Mouse (Mus musculus) hindbrain, embryonic 14.5 days (tissue): ENCODE measurements around the gene Slc29a2. TPM values are rescaled to one million over a fixed set of nuclear protein-coding genes. Genes with fewer than 3 reads are reported as not detected.
A peak's percentile ranks its signal among the peaks of the same experiment; 100 is the strongest.

ENCODE experiments used
- ATAC-seq: fragments of 200-750 bp; cut with Nextera tagmentation; 2 replicates; pipeline ENCODE4 v1.8.0; 2017; ENCODE audit warnings: moderate number of reproducible peaks, mild to moderate bottlenecking, moderate TSS enrichment, moderate library complexity; ENCODE audit not compliant: low FRiP score
- DNase-seq: peaks from one replicate; pipeline ENCODE4 v3.0.0-alpha.2; 2015; ENCODE audit warnings: low spot score
- H3K27ac ChIP-seq: fragments of 300-500 bp; sonication (generic); 2 replicates; pipeline ENCODE4 v1.5.1; 2014; ENCODE audit warnings: mild to moderate bottlenecking, moderate library complexity
- H3K27me3 ChIP-seq: fragments of 300-500 bp; sonication (generic); 2 replicates; pipeline ENCODE4 v1.6.1; 2014; ENCODE audit warnings: mild to moderate bottlenecking, low read length, mixed read lengths; ENCODE audit not compliant: control insufficient read depth, insufficient read depth
- H3K36me3 ChIP-seq: fragments of 300-500 bp; sonication (generic); replicated peaks from 2 replicates; pipeline ENCODE4 v1.6.1; 2014; ENCODE audit not compliant: control insufficient read depth, insufficient read depth
- H3K4me1 ChIP-seq: fragments of 300-500 bp; sonication (generic); replicated peaks from 2 replicates; pipeline ENCODE4 v1.6.1; 2014; ENCODE audit warnings: antibody characterized with exemption, low read length, mixed read lengths; ENCODE audit not compliant: control insufficient read depth, insufficient read depth
- H3K4me2 ChIP-seq: fragments of 300-500 bp; sonication (generic); replicated peaks from 2 replicates; pipeline ENCODE4 v1.6.1; 2014; ENCODE audit warnings: mild to moderate bottlenecking, moderate library complexity
- H3K4me3 ChIP-seq: fragments of 300-500 bp; sonication (generic); replicated peaks from 2 replicates; pipeline ENCODE4 v1.5.1; 2014; ENCODE audit warnings: mild to moderate bottlenecking, low read length
- H3K9ac ChIP-seq: fragments of 300-500 bp; sonication (generic); 2 replicates; pipeline ENCODE4 v1.6.1; 2014
- H3K9me3 ChIP-seq: fragments of 300-500 bp; sonication (generic); 2 replicates; pipeline ENCODE4 v1.6.1; 2016; ENCODE audit warnings: low read length; ENCODE audit not compliant: control insufficient read depth
- WGBS: fragments of 180-500 bp; shearing (Covaris S2); extraction: QIAGEN DNeasy Blood & Tissue Kit; methylation state at CpG from one replicate; pipeline ENCODE4 v1.1.7; 2014; 5-methylcytosine and 5-hydroxymethylcytosine counted together
- polyA plus RNA-seq: library from polyadenylated mRNA; unstranded; fragments of >200 nt; fragmentation: Nextera tagmentation; extraction: Ambion mirVana; gene quantifications from 2 replicates; pipeline ENCODE4 v1.2.1, GENCODE M21; 2014

Slc29a2 gene
- polyA plus RNA-seq, 1 experiment from 2014 or later: 9.9 TPM

DNA sequence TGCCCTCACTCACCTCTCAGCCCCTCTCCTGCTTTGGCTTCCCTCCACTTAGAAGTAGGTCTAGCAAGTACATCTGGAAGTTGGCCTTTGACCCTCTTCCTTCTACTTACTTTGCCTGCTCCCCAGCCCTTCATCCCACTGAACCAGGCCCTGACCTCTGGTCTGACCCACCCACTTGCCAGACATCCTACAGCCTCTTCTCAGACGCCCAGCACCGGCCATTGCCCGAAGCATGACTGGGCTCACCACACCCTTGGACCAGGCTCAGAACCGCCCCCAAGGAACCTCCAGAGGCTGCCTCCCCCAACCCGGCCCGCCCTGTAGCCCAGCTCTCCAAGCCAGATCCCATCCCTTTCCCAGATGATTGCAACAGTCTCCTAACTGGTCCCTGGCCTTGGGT is 38.8 kb downstream of the Slc29a2 start:
- Histone ChIP-seq H3K4me1 (peaks cover 15% of the 10 kb centered on the region; the same call in 1 of the 2 replicates), H3K27me3 (peaks cover 7% of the 10 kb centered on the region), H3K9ac (no peak overlapping the region), H3K36me3 (no peaks in the 10 kb centered on the region), H3K4me3 (no peak overlapping the region), H3K9me3 (no peaks in the 10 kb centered on the region), H3K27ac (no peak overlapping the region), H3K4me2 (no peak overlapping the region)
- no peak for DNase-seq
- 89% methylated on average over 6 of the region's 6 CpGs for WGBS
- ATAC-seq: no peak

- H3K27ac ChIP-seq: no peak overlapping the region
- peaks cover 20% of the 10 kb centered on the region for H3K4me1 ChIP-seq
- ATAC-seq (no peak), DNase-seq (no peak)
- H3K4me2 ChIP-seq: no peak overlapping the region
- H3K36me3 ChIP-seq: no peaks in the 10 kb centered on the region
- no peaks in the 10 kb centered on the region for H3K9me3 ChIP-seq
- no peak overlapping the region for H3K4me3 ChIP-seq
- H3K27me3 ChIP-seq: peaks cover 21% of the 10 kb centered on the region; the same call in 1 of the 2 replicates
- H3K9ac ChIP-seq: no peak overlapping the region
- WGBS: 73% methylated on average over 7 of the region's 7 CpGs
These were observed 41.4 kb downstream of the Slc29a2 start for GRCm38 (mm10) chr19:5065104-5065503.

GRCm38 (mm10) chr19:5067040-5067799 is 43.6 kb downstream of the Slc29a2 start:
- Histone ChIP-seq H3K4me3 (peak overlapping the region; percentile 31; the same call in 1 of the 2 replicates), H3K27me3 (peaks cover 21% of the 10 kb centered on the region; the same call in 1 of the 2 replicates), H3K9ac (peak overlapping the region; percentile 52; the same call in 1 of the 2 replicates), H3K4me1 (peaks cover 22% of the 10 kb centered on the region), H3K4me2 (peak overlapping the region; percentile 64), H3K36me3 (no peaks in the 10 kb centered on the region), H3K27ac (no peak overlapping the region), H3K9me3 (no peaks in the 10 kb centered on the region)
- no peak for DNase-seq
- WGBS: 11% methylated on average over 15 of the region's 15 CpGs
- ATAC-seq: no peak

- Histone ChIP-seq H3K9me3 (no peaks in the 10 kb centered on the region), H3K4me3 (peak within 1 kb of the TSS; percentile 31), H3K4me2 (peak within 1 kb of the TSS; percentile 64), H3K36me3 (no peaks in the 10 kb centered on the region), H3K27me3 (peaks cover 21% of the 10 kb centered on the region; the same call in 1 of the 2 replicates), H3K27ac (no peak within 1 kb of the TSS), H3K9ac (peak within 1 kb of the TSS; percentile 52), H3K4me1 (peaks cover 22% of the 10 kb centered on the region)
- no peak for ATAC-seq
- under 1% methylated on average over 54 of the region's 56 CpGs for WGBS
- no peak for DNase-seq
These were observed 44.4 kb downstream of the Slc29a2 start, which contains the start of gene Cd248 for GRCm38 (mm10) chr19:5067867-5068569. Gene Cd248, plus strand, starts transcription at chr19:5068078.

DNA sequence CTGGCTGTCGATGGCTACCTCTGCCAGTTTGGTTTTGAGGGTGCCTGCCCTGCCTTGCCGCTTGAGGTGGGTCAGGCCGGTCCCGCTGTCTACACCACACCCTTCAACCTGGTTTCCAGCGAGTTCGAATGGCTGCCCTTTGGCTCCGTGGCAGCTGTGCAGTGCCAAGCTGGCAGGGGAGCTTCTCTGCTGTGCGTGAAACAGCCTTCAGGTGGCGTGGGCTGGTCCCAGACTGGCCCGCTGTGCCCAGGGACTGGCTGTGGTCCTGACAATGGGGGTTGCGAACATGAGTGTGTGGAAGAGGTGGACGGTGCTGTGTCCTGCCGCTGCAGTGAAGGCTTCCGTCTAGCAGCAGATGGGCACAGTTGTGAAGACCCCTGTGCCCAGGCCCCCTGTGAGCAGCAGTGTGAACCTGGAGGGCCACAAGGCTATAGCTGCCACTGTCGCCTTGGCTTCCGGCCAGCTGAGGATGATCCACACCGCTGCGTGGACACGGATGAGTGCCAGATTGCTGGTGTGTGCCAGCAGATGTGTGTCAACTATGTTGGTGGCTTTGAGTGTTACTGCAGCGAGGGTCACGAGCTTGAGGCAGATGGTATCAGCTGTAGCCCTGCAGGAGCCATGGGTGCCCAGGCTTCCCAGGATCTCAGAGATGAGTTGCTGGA is 45.0 kb downstream of the Slc29a2 start:
- DNase-seq (no peak), ATAC-seq (no peak)
- Histone ChIP-seq H3K4me2 (peak overlapping the region; percentile 64), H3K27ac (no peak overlapping the region), H3K9ac (peak overlapping the region; percentile 52), H3K36me3 (no peaks in the 10 kb centered on the region), H3K4me1 (peaks cover 22% of the 10 kb centered on the region), H3K9me3 (no peaks in the 10 kb centered on the region), H3K4me3 (peak overlapping the region; percentile 31), H3K27me3 (peaks cover 21% of the 10 kb centered on the region; the same call in 1 of the 2 replicates)
- 31% methylated on average over 21 of the region's 21 CpGs for WGBS

DNA sequence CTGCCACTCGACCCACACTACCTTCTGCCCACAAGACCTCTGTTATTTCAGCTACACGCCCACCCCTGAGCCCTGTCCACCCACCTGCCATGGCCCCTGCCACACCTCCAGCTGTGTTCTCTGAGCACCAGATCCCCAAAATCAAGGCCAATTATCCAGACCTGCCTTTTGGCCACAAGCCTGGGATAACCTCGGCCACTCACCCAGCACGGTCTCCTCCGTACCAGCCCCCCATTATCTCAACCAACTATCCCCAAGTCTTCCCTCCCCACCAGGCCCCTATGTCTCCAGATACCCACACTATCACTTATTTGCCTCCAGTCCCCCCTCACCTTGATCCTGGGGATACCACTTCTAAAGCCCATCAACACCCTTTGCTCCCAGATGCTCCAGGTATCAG is 45.8 kb downstream of the Slc29a2 start:
- H3K36me3 ChIP-seq: no peaks in the 10 kb centered on the region
- peaks cover 22% of the 10 kb centered on the region for H3K4me1 ChIP-seq
- 93% methylated on average over 5 of the region's 5 CpGs for WGBS
- H3K27ac ChIP-seq: no peak overlapping the region
- H3K27me3 ChIP-seq: peaks cover 21% of the 10 kb centered on the region; the same call in 1 of the 2 replicates
- peak overlapping the region; percentile 64 for H3K4me2 ChIP-seq
- H3K9ac ChIP-seq: no peak overlapping the region
- no peak for ATAC-seq
- H3K9me3 ChIP-seq: no peaks in the 10 kb centered on the region
- no peak for DNase-seq
- H3K4me3 ChIP-seq: no peak overlapping the region

DNA sequence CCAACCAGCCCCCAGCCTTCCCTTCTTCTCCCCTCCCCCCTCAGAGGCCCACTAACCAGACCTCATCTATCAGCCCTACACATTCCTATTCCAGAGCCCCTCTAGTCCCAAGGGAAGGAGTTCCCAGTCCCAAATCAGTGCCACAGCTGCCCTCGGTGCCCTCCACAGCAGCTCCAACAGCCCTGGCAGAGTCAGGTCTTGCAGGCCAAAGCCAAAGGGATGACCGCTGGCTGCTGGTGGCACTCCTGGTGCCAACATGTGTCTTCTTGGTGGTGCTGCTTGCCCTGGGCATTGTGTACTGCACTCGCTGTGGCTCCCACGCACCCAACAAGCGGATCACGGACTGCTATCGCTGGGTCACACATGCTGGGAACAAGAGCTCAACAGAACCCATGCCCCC is 46.3 kb downstream of the Slc29a2 start:
- H3K27me3 ChIP-seq: peaks cover 21% of the 10 kb centered on the region; the same call in 1 of the 2 replicates
- no peaks in the 10 kb centered on the region for H3K36me3 ChIP-seq
- no peak overlapping the region for H3K9ac ChIP-seq
- DNase-seq (no peak), ATAC-seq (no peak)
- no peaks in the 10 kb centered on the region for H3K9me3 ChIP-seq
- peak overlapping the region; percentile 7; the same call in 1 of the 2 replicates for H3K4me3 ChIP-seq
- H3K27ac ChIP-seq: no peak overlapping the region
- H3K4me1 ChIP-seq: peaks cover 22% of the 10 kb centered on the region
- 82% methylated on average over 7 of the region's 7 CpGs for WGBS
- H3K4me2 ChIP-seq: peak overlapping the region; percentile 64; the same call in 1 of the 2 replicates

DNA sequence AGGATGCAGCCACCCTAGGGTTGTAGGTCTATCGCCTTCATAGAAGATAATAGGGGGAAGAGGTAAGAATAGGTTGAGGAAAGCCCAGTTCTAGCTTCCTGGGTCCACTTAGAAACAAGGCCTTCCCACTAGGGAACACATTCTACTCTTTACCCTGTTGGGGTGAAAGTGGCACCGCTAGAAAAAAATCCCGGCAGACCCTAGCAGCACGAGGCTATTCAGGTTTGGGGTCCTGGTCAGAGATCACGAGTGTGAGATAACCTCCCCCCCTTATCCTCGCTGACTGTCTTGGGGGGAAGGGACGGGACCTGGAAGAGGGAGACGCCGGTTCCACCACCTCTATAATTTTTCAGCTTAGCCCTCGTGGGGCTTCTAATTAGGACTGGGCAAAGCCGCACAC is 47.4 kb downstream of the Slc29a2 start:
- peak overlapping the region; percentile 40 for H3K4me3 ChIP-seq
- H3K4me2 ChIP-seq: peak overlapping the region; percentile 59
- no peaks in the 10 kb centered on the region for H3K9me3 ChIP-seq
- no peak for ATAC-seq
- 13% methylated on average over 11 of the region's 11 CpGs for WGBS
- peaks cover 22% of the 10 kb centered on the region for H3K4me1 ChIP-seq
- peaks cover 21% of the 10 kb centered on the region; the same call in 1 of the 2 replicates for H3K27me3 ChIP-seq
- H3K27ac ChIP-seq: no peak overlapping the region
- H3K9ac ChIP-seq: peak overlapping the region; percentile 47
- DNase-seq: no peak
- H3K36me3 ChIP-seq: no peaks in the 10 kb centered on the region
